Mouse (Mus musculus): ENCODE measurements at regions not wholly inside any gene's neighbourhood (a gene's known extent, or its start where the extent isn't known, plus 50 kb on each side); places are given as distances from the start of the nearest gene placed in this dataset.

- no peak for DNase-seq (ENCODE audit: low spot score)
Observed at GRCm38 (mm10) chr9:41221110-41221790, 59.8 kb upstream of the Ubash3b start.

GRCm38 (mm10) chr9:41220105-41220669 lies 58.7 kb upstream of the Ubash3b start:
- no peak for DNase-seq (ENCODE audit: low spot score)

GRCm38 (mm10) chr9:41218702-41219101 lies 57.2 kb upstream of the Ubash3b start:
- DNase-seq (ENCODE audit: low spot score) = no peak

GRCm38 (mm10) chr9:41216248-41216647 lies 54.8 kb upstream of the Ubash3b start:
- no peak for DNase-seq (ENCODE audit: low spot score)

- no peak for DNase-seq (ENCODE audit: low spot score)
Observed at GRCm38 (mm10) chr9:41215026-41215425, 53.5 kb upstream of the Ubash3b start.

- DNase-seq (ENCODE audit: low spot score) = no peak
Observed at GRCm38 (mm10) chr9:41212943-41213529, 51.5 kb upstream of the Ubash3b start.

- DNase-seq (ENCODE audit: low spot score) = peak; percentile 51
Observed at GRCm38 (mm10) chr9:41212303-41212901, 50.9 kb upstream of the Ubash3b start.

- DNase-seq (ENCODE audit: low spot score) = no peak
Observed at GRCm38 (mm10) chr9:41211865-41212302, 50.4 kb upstream of the Ubash3b start.

Data from T-cell, adult 2 months (primary cell).